Mouse (Mus musculus) thymus, postnatal 14 days (tissue): ENCODE data around the gene Cxcl10.
"Not testable (repeated sequence)": the region's sequence is repeated elsewhere in the genome, so short reads cannot be mapped to it uniquely, and the experiment has no call there.

Experiments used
- DNase-seq: peaks from one replicate; pipeline ENCODE4 v3.0.0; 2021

Gene Cxcl10

DNA sequence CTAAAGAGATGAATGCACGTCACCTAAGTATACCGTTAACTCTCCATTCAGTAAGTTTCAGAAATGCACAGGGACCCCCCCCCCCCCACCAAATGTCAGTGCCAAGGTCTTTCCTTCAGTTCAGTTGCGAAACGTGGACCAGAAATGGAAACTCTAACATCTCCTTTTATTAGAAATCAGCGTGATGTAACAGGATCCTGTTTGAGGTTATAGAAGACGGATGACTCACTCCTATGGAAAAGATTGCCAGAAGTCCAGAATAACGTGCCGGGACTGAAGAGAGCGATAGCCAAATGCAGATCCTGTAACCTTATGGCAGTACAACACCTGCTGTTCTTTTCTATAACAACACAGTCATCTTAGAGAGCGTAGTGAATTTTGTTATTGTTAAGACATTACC, 19.7 kb upstream of the Cxcl10 start:
- DNase-seq = no peak

DNA sequence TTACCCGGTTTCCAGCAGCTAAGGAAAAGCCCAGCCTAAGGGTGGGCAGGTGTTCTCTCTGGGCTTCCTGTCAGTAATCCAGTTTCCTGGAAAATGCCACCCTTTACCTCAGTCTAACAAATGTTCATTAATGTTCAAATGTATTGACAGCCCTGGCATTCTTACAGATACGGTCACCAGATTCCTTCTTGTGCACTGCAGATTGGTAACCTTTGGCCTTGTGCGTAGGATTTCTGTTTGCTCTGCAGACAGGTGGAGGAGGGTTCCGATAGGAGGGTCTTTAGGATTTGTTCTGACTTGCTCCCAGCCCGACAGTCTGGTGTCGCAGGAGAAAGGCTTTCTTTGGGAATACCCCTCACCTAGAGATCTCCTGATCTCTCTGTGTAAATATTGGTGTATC, 17.9 kb upstream of the Cxcl10 start:
- no peak for DNase-seq

DNA sequence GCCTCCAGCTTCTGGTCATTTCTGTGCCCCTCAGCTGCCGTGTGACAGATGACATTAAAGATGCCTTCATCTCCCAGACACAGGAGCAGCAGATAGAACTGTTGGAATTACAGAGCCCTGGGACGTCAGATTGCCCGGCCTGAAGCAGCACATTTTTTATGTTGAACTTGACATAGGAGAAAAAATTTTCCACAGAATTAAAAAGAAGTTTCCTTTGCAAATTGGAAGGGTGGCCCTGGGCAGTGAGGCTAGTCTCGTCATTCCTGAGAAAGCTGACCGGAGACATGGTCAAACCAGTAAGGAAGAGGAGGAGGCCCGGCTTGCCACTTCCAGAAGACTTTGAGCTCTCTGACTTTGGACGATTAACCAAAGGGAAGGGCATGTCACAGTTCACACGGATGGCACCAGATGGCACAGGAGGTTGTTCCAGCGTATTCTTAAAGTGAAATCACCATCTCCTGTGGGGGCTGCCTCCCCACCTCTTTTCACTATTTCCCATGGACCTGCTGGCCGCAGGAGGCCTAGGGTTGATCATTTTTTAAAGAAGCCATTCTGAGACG, 16.5 kb upstream of the Cxcl10 start:
- DNase-seq = no peak

DNA sequence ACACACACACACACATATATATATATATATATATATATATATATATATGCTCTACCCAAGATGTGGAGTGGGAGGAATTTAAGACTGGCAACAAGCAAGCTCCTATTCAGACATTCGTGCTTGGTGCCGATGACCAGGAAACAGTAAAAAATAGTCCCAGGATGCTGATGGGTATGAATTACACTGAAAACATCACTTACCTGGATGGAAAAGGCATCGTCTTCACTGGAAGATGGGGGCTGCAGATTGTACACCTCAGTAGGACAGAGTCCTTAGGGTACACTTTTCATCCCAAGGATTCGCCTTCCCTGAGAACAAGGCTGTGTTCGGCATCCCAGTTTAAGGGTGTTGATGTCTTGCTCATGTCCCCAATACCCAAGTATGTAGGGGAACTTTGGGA, 15.3 kb upstream of the Cxcl10 start:
- no peak for DNase-seq

DNA sequence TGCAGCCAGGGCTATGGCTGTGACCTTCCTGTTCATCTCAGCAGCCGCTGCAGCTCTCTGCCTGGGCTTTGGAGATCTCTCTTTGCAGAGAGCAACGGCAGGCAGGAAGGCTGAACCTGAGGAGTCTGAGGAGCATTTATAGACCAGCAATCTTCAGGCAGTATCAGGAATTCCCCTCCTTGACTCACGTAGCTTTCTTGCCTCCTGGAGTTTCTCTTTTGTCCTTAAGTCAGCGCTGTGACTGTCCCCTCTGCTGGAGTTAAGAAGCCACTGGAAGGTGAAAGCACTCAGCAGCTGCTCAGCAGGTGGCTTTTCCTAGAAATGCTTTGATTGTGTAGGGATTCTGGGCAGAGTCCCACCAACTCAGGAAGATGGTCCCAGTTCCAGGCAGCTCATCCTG, 14.5 kb upstream of the Cxcl10 start:
- DNase-seq = no peak

DNA sequence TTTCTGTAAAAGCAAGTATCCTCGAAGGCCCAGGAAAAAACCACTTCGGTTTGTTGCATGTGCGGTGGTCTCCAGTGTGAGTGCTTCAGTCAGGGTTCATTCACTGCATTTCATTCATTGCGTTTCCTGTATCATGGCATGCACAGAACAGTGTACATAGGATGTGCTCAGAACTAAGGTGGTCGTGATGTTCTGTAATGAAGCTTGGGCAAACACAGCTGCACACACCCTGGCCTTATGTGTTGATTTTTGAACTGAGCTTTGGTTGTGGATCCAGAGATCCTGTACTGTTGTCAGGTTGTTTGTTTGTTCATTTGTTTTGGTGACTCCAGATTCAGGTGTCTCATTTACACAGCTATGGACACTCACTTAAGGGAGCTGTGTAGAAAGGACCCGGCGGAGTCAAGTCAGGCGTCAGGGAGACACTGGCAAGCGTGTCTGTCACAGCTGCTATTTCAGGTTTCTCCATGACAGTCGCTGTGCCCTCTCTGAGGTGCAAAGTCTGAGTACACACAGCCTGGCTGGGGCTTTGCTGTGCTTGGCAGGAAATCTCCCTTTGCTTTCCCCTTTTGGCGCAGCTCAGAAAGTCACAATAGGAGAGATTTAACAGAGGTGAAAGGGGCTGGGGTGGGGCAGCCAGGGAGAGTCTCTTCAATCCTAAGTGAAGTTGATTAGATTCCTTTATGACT, 10.2 kb upstream of the Cxcl10 start:
- no peak for DNase-seq

DNA sequence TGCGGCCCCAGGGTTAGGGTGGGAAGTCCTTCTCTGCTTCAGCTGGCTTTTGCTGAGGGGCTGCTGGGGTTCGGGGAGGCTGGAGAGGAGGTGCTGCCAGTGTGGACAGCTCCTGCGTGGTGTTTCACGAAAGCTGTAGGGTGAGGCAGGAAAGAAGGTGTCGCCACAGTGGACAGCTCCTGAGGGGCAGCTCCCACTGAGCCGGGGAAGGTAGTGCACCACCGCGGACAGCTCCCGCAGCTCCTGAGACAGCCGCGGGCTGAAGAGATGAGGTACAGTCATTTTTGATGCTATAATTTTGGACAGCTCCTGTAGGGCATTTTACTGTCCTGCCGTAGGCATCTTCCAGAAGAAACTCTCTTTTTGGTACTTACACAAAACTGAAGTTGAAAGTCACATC, 9.3 kb upstream of the Cxcl10 start:
- no peak for DNase-seq

- DNase-seq = peak; percentile 50
These were observed 4.8 kb upstream of the Cxcl10 start for GRCm38 (mm10) chr5:92353517-92353916.

- not testable (repeated sequence) for DNase-seq
These were observed 4.0 kb upstream of the Cxcl10 start for GRCm38 (mm10) chr5:92352716-92353115.

DNA sequence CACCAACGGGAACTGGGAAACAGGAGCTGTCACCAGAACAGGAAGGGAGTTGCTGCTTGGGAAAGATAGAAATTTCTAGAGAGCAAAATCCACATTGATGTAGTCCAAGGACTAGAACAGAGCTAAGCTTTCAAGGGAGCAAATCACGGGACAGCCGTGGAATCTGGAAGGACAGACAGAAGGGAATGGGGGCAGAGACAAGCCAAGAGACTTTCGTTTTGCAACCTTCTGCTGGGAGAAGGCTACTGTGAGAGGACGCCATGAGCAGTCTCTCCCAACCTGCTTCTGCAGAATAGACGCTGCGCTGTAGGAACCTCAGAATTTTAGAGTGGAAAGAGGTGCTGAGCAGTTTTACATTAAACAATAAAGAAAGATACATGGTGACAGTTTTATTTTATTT, 1.0 kb upstream of the Cxcl10 start:
- no peak for DNase-seq

DNA sequence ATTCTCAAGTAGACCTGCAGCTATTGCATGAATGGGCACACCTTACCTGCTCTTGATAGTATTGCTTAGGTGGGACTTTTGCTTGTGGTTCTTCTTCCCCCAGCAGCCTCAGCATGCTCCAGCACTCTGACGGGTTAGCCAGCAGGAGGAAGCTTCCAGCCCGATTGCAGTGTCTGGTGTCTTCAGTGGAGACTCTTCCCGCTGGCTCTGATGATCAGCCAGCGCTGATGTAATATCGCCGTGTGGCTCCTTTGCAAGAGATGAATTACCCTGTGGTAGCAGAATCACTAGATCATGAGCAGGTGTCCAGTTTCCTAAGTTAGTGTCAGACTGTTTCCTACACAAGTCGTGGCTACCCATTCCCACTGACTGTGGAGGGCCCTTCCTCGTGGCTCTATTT, 3.7 kb downstream of the Cxcl10 start:
- no peak for DNase-seq

GRCm38 (mm10) chr5:92340606-92341005, 8.1 kb downstream of the Cxcl10 start:
- no peak for DNase-seq

GRCm38 (mm10) chr5:92336743-92337142, 11.9 kb downstream of the Cxcl10 start:
- DNase-seq = no peak

DNA sequence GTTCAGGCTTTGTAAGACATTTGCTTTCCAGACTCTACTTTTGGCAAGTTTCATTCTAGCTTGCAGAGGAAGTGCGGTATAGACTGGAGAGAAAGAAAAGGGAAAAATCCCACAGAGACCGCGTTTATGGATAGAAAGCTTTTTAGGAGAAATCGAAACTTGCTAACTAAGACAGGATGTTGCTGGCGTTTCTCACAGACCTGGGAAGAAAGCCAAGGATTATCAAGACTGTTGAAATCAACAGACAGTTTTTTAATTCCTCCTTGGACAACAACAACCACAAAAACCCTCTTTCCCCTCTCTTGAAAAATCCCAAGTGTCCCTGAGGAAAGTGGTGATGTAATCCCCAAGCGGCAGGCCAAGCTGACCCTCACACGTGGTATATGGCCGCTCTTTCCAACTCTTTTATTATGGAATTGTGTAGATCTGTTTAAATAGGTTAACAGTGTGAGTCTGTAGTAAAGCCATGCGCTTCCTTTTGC, 16.3 kb downstream of the Cxcl10 start:
- no peak for DNase-seq

GRCm38 (mm10) chr5:92331635-92332338, 16.9 kb downstream of the Cxcl10 start, which contains the start of gene Art3:
Gene Art3 (plus strand): TSS chr5:92331827.
- no peak for DNase-seq

GRCm38 (mm10) chr5:92331122-92331521, 17.6 kb downstream of the Cxcl10 start:
- no peak for DNase-seq

GRCm38 (mm10) chr5:92327929-92328328, 20.8 kb downstream of the Cxcl10 start, which contains the start of gene Cxcl9:
Gene Cxcl9 (minus strand): TSS chr5:92328079.
- DNase-seq = no peak

DNA sequence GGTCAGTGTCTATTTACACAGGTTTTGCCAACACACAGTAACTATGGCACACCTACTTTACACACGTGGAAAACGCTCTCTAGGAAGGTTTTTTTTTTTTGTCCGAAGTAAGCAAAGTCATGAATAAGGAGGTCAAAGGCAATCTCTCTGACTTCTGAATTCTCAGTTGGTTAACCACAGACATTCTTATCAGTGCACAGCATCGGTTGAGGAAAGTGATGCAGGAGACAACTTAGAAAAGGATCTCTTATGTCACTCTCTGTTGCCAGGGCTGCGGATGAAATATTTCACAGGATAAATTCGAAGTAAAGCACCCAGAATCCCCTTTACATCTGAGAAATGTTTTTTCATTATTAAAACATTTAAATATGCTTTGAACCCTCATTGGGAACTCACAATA, 21.3 kb downstream of the Cxcl10 start:
- no peak for DNase-seq

DNA sequence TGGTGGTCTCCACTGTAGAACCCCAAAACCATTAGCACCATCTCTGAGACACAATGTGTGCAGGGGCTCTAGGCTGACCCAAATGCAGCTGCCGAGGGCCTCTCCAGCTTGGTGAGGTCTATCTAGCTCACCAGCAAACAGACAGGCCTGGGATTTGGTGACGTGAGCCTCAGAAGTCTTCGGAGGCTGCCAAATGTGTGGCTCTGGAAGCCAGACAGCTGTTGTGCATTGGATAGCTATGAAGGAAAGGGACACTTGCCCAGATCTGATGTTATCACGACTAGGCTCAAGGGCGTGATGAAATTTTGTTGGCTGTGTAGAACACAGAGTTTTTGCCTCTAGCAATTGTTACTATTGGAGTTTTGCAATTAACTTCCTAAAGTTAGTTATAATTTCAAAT, 25.4 kb downstream of the Cxcl10 start:
- DNase-seq = no peak

DNA sequence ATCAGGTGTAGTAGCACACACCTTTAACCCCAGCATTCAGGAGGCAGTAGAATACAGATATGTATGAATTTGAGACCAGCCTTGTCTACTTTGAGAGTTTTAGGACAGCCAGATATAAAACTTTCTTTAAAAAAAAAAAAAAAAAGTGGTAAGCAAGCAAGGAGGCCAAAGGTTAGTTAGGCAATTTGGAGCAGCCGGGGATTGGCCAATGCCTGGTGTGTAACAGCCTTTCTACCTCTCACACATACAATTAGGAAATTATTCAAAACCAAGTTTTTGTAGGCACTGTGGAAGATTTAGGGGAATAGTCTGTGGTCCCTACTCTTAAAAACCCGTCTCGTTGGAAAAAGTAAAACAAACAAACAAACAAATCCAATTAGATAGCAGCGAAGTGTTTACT, 26.1 kb downstream of the Cxcl10 start:
- no peak for DNase-seq

DNA sequence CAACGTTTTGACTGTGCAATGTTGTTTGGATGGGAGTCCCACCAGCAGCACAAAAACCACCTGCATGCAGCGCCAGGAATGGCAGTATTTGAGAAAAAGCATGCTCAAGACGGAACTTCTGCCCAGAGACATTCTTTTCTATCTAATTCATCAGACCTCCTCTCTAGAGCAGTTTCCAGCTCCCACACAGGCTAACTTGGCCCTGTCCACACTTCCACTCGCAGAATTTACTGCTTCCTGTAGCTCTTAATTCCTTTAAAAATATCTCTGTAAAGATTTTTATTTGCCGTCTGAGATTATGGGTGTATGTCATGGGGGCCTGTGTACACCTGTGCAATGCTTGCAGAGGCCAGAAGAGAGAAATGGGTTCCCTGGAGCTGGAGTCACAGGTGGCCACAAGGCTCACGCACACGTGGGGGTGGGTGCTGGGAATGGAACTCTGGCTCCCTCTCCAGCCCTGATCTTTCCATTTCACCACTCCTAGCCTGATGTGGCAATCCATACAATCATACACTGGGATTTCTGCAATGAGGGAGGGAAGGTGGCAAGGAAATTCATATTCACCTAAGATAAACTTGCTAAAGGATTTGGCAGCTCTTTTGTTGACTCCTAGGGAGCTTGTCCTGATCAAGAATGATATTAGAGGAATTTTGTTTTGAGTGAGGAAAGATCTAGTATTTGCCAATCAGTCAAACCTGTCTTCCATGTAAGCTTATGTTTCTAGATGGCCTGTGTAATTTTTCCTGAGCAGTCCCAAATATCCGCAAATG, 26.9 kb downstream of the Cxcl10 start:
- no peak for DNase-seq

- DNase-seq = no peak
These were observed 30.1 kb downstream of the Cxcl10 start for GRCm38 (mm10) chr5:92318596-92318995.

- DNase-seq = no peak
These were observed 30.6 kb downstream of the Cxcl10 start for GRCm38 (mm10) chr5:92318119-92318518.
